Mouse (Mus musculus): Measurements from ENCODE around the gene Fhit.

The Fhit gene

GRCm38 (mm10) chr14:10701707-10702106, 460.1 kb downstream of the Fhit start:
- no peak for DNase-seq

GRCm38 (mm10) chr14:10680041-10680440, 481.8 kb downstream of the Fhit start:
- no peak for DNase-seq

GRCm38 (mm10) chr14:10679638-10680037, 482.2 kb downstream of the Fhit start:
- DNase-seq, result no peak

- DNase-seq, result peak; percentile 79 to 85
These were observed 484.2 kb downstream of the Fhit start for GRCm38 (mm10) chr14:10677627-10678026.

- DNase-seq, result no peak
These were observed 501.6 kb downstream of the Fhit start for GRCm38 (mm10) chr14:10660247-10660646.

- DNase-seq, result no peak
These were observed 502.5 kb downstream of the Fhit start for GRCm38 (mm10) chr14:10659326-10659725.

GRCm38 (mm10) chr14:10658219-10658618, 503.6 kb downstream of the Fhit start:
- no peak for DNase-seq

GRCm38 (mm10) chr14:10657364-10657763, 504.5 kb downstream of the Fhit start:
- DNase-seq, result no peak

GRCm38 (mm10) chr14:10655842-10656241, 506.0 kb downstream of the Fhit start:
- peak; percentile 11 to 22 for DNase-seq

GRCm38 (mm10) chr14:10647832-10648231, 514.0 kb downstream of the Fhit start:
- no peak for DNase-seq

- no peak for DNase-seq
These were observed 530.1 kb downstream of the Fhit start for GRCm38 (mm10) chr14:10631783-10632182.

- no peak for DNase-seq
These were observed 530.9 kb downstream of the Fhit start for GRCm38 (mm10) chr14:10630831-10631360.

- DNase-seq, result no peak
These were observed 568.4 kb downstream of the Fhit start for GRCm38 (mm10) chr14:10593467-10593866.

- no peak for DNase-seq
These were observed 592.8 kb downstream of the Fhit start for GRCm38 (mm10) chr14:10568937-10569552.

- DNase-seq, result no peak
These were observed 594.1 kb downstream of the Fhit start for GRCm38 (mm10) chr14:10567771-10568170.

GRCm38 (mm10) chr14:10554755-10555154, 607.1 kb downstream of the Fhit start:
- DNase-seq, result peak in 1 of 2 experiments; percentile 2

GRCm38 (mm10) chr14:10548632-10549031, 613.2 kb downstream of the Fhit start:
- no peak for DNase-seq

GRCm38 (mm10) chr14:10545916-10546315, 615.9 kb downstream of the Fhit start:
- no peak for DNase-seq

- no peak for DNase-seq
These were observed 627.0 kb downstream of the Fhit start for GRCm38 (mm10) chr14:10534862-10535261.

GRCm38 (mm10) chr14:10531748-10532500, 629.9 kb downstream of the Fhit start:
- DNase-seq, result no peak

GRCm38 (mm10) chr14:10526800-10527199, 635.0 kb downstream of the Fhit start:
- no peak for DNase-seq

- no peak for DNase-seq
These were observed 636.0 kb downstream of the Fhit start for GRCm38 (mm10) chr14:10525786-10526185.

GRCm38 (mm10) chr14:10514026-10514425, 647.8 kb downstream of the Fhit start:
- no peak for DNase-seq

GRCm38 (mm10) chr14:10509252-10509651, 652.6 kb downstream of the Fhit start:
- no peak for DNase-seq
